Mouse (Mus musculus) heart, embryonic 14.5 days (tissue): ENCODE data around the gene Scg5. TPM values are rescaled to one million over a fixed set of nuclear protein-coding genes. Genes with fewer than 3 reads are reported as not detected.

Experiments
- ATAC-seq: fragments of 200-750 bp; cut with Nextera tagmentation; 2 replicates; pipeline ENCODE4 v1.8.0; 2017; ENCODE audit warnings: low read depth, moderate TSS enrichment; ENCODE audit not compliant: insufficient number of reproducible peaks, insufficient read depth, low FRiP score
- H3K27ac ChIP-seq, 2 experiments: fragments of 200-500 bp in 1 of 2; fragments of 300-500 bp in 1 of 2; sonication (generic) in 1 of 2; replicated peaks in 1 of 2; 2 replicates each; pipeline ENCODE4 v1.5.1; 2012 to 2014; ENCODE audit warnings: low read depth in 2 of 2, low read length in 2 of 2, control low read depth in 1 of 2, mild to moderate bottlenecking in 1 of 2, mixed read lengths in 1 of 2; ENCODE audit not compliant: control insufficient read depth in 1 of 2, insufficient read depth in 1 of 2
- H3K27me3 ChIP-seq: fragments of 300-500 bp; sonication (generic); 2 replicates; pipeline ENCODE4 v1.6.1; 2014; ENCODE audit warnings: mild to moderate bottlenecking, low read length, control low read depth; ENCODE audit not compliant: control insufficient read depth, insufficient read depth
- H3K36me3 ChIP-seq: fragments of 300-500 bp; sonication (generic); 2 replicates; pipeline ENCODE4 v1.6.1; 2014; ENCODE audit warnings: mild to moderate bottlenecking, control low read depth, low read length, mixed read lengths; ENCODE audit not compliant: control insufficient read depth, insufficient read depth
- H3K4me1 ChIP-seq, 2 experiments: fragments of 200-500 bp in 1 of 2; fragments of 300-500 bp in 1 of 2; sonication (generic) in 1 of 2; 2 replicates each; pipeline ENCODE4 v1.6.1; 2012 to 2014; ENCODE audit warnings: low read length in 2 of 2, control low read depth in 1 of 2, mixed read lengths in 1 of 2; ENCODE audit not compliant: control insufficient read depth in 2 of 2, insufficient read depth in 2 of 2
- H3K4me2 ChIP-seq: fragments of 300-500 bp; sonication (generic); 2 replicates; pipeline ENCODE4 v1.6.1; 2014; ENCODE audit warnings: mild to moderate bottlenecking, low read length
- H3K4me3 ChIP-seq, 2 experiments: fragments of 200-500 bp in 1 of 2; fragments of 300-500 bp in 1 of 2; sonication (generic) in 1 of 2; 2 replicates each; pipeline ENCODE4 v1.5.1; 2012 to 2014; ENCODE audit warnings: low read length in 2 of 2, mild to moderate bottlenecking in 2 of 2, control low read depth in 1 of 2, low read depth in 1 of 2, moderate library complexity in 1 of 2; ENCODE audit not compliant: control insufficient read depth in 1 of 2, insufficient read depth in 1 of 2
- H3K9ac ChIP-seq: fragments of 300-500 bp; sonication (generic); 2 replicates; pipeline ENCODE4 v1.6.1; 2014; ENCODE audit warnings: mild to moderate bottlenecking, low read length
- H3K9me3 ChIP-seq: fragments of 300-500 bp; sonication (generic); 2 replicates; pipeline ENCODE4 v1.6.1; 2016; ENCODE audit warnings: low read length, control low read depth; ENCODE audit not compliant: control insufficient read depth
- WGBS: fragments of 180-500 bp; shearing (Covaris S2); extraction: QIAGEN DNeasy Blood & Tissue Kit; methylation state at CpG from one replicate; pipeline ENCODE4 v1.1.7; 2014; 5-methylcytosine and 5-hydroxymethylcytosine counted together
- polyA plus RNA-seq: library from polyadenylated mRNA; unstranded; fragments of >200 nt; fragmentation: Nextera tagmentation; extraction: Ambion mirVana; gene quantifications from 2 replicates; pipeline ENCODE4 v1.2.1, GENCODE M21; 2014

Gene Scg5
- polyA plus RNA-seq, 1 experiment from 2014 or later = 0.99 TPM

GRCm38 (mm10) chr2:113821176-113821734 lies 7.7 kb downstream of the Scg5 start:
- H3K4me1 ChIP-seq = no peaks in the 10 kb centered on the region
- WGBS = 66% methylated on average over 12 of the region's 12 CpGs
- no peaks in the 10 kb centered on the region for H3K9me3 ChIP-seq
- ATAC-seq = no peak
- no peak overlapping the region for H3K9ac ChIP-seq
- H3K27ac ChIP-seq = no peak overlapping the region
- no peaks in the 10 kb centered on the region for H3K27me3 ChIP-seq
- H3K36me3 ChIP-seq = no peaks in the 10 kb centered on the region
- H3K4me2 ChIP-seq = no peak overlapping the region
- H3K4me3 ChIP-seq = no peak overlapping the region

DNA sequence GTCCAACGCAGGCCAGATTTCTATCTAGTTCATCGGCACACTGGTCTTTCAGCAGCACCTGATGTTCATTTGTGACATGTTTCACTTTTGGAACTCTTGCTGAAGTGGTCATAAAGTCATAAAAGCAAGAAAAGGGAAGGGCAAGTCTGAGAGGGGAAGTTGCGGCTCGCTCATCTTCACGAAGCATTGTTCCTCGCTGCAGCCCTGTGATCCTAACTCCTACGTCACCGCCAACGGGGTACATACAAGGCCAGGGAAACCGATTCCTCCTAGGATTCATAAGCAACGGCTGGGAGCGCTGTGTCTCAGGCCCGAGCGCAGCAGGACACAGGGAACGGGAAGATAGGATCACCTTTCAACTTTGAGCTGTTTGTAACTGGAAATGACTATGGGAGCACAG lies 8.8 kb downstream of the Scg5 start:
- Histone ChIP-seq H3K36me3 (no peaks in the 10 kb centered on the region), H3K27me3 (no peaks in the 10 kb centered on the region), H3K27ac (no peak overlapping the region), H3K9me3 (no peaks in the 10 kb centered on the region), H3K4me1 (no peaks in the 10 kb centered on the region), H3K4me2 (no peak overlapping the region), H3K9ac (no peak overlapping the region), H3K4me3 (no peak overlapping the region)
- 95% methylated on average over 15 of the region's 15 CpGs for WGBS
- no peak for ATAC-seq

DNA sequence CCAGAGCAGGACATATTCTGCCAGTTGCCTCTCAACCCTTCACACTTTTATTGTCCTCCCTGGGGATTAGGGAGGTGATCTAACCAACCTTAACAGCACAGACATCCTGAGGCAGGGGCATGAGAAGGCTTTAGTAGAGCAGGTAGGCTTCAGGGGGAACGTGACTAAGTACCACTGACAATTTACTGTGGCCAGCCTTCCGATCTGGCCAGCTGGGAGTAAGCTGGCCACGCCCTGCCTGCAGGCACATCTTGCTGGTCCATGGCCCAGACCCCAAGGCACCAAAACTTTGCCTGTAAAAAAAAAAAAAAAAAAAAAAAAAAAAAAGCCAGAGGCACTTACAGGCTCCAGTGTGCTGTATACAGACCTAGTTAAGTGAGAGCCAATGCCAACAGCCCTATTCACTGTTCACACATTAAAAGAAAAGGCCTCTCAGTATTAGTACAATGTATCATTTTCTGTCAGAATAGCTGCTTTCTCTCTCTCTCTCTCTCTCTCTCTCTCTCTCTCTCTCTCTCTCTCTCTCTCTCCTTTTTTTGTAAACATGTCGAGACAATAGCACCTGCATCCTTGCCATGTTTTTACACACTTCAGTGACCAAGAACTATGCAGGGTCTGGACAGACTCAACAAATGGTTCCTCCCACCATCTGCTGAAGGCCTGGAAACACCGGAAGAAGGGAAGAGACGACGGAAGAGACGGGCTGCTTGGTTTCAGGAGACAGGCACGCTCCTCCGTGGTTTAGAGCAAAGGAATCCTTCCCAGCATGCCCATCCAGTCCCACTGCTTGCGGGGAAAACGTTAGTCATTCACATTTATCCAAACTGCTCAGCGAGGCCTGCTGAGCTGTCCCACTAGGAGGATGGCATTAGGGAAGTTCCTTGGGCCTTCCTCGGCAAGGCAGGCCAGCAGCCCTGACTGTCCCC lies 11.0 kb downstream of the Scg5 start:
- Histone ChIP-seq H3K9me3 (no peaks in the 10 kb centered on the region), H3K9ac (no peak overlapping the region), H3K4me1 (no peaks in the 10 kb centered on the region), H3K36me3 (no peaks in the 10 kb centered on the region), H3K27ac (no peak overlapping the region), H3K4me2 (no peak overlapping the region), H3K4me3 (no peak overlapping the region), H3K27me3 (no peaks in the 10 kb centered on the region)
- WGBS = 77% methylated on average over 14 of the region's 14 CpGs
- no peak for ATAC-seq

DNA sequence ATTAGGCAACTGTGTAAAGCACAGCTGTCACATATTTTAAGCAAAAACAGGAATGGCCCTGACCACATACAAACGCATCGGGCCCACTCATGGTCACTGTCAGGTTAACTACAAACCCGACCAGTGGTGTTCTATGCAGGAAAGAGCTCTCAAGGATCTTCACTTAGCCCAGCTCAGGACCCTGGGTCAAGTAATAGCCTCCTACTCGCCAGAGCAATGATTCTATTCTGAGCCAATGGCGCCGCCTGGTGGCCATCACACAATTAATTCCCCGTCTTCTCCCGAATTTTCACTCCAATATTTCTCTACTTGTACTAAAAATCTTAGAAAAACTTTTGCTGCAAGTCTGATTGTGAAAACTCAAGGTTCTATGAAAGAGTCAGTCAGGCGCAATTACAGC lies 21.3 kb downstream of the Scg5 start:
- H3K27ac ChIP-seq = no peak overlapping the region
- H3K27me3 ChIP-seq = no peaks in the 10 kb centered on the region
- H3K4me3 ChIP-seq = no peak overlapping the region
- no peaks in the 10 kb centered on the region for H3K9me3 ChIP-seq
- no peaks in the 10 kb centered on the region for H3K36me3 ChIP-seq
- no peak overlapping the region for H3K9ac ChIP-seq
- no peak for ATAC-seq
- H3K4me2 ChIP-seq = no peak overlapping the region
- no peaks in the 10 kb centered on the region for H3K4me1 ChIP-seq
- WGBS = 25% methylated on average over 9 of the region's 9 CpGs

DNA sequence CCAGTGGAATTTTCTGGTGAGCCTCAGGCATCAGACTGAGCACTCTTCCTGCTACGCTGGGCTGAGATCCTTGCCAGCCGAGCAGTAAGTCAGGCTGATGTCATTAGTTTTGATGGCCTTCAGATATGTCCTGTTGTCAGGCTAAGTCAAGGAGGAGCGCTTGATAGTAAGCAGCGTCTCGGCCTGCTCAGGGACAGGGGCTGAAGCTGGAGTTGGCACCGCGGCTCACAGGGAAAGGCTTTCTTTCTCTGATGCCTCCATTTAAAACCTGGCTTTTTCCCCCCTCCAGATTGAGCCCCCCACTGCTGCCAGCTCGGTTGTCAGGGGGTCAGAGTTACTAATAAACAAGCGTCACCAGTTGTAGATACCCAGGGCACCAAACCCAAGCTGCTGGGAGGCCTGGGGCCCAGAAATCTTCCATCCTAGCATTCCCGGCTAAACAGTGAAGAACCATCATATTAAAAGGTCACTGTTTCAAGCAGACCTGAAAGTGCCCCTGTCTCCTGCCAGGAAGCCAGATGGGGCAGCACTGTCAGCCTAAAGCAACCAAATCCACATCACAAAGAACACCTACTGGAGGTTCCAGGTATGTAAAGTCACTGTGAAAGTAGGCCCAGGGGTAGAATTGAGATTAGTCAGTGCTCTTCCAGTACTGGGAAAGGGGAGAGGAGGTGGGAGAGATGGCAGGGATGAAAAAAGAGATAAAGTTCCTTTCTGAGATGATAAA lies 21.9 kb downstream of the Scg5 start:
- Histone ChIP-seq H3K9ac (no peak overlapping the region), H3K4me2 (no peak overlapping the region), H3K27me3 (no peaks in the 10 kb centered on the region), H3K36me3 (no peaks in the 10 kb centered on the region), H3K27ac (no peak overlapping the region), H3K9me3 (no peaks in the 10 kb centered on the region), H3K4me1 (no peaks in the 10 kb centered on the region), H3K4me3 (no peak overlapping the region)
- 47% methylated on average over 10 of the region's 10 CpGs for WGBS
- no peak for ATAC-seq

DNA sequence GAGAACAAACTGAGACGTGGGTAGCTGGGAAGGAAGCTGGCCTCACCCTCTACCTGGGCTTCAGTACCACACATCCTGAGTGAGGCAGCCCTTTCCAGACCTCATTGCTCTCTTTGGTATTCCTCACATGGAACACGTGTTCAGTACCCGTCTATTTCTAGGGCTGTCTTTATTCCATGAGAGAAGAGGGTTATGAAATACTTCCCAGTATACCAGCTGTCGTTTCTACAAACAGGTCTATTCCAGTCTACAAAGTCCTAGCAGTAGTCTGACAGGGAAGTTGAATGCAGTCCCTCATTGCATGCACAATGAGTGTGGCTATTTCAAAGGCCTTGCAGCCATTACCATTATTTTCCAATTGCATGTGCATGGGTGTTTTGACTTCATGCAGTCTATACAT lies 23.2 kb downstream of the Scg5 start:
- ATAC-seq = no peak
- H3K9ac ChIP-seq = no peak overlapping the region
- no peak overlapping the region for H3K4me3 ChIP-seq
- no peak overlapping the region for H3K4me2 ChIP-seq
- 79% methylated on average over 4 of the region's 4 CpGs for WGBS
- H3K36me3 ChIP-seq = no peaks in the 10 kb centered on the region
- H3K27me3 ChIP-seq = no peaks in the 10 kb centered on the region
- H3K9me3 ChIP-seq = no peaks in the 10 kb centered on the region
- H3K27ac ChIP-seq = no peak overlapping the region
- H3K4me1 ChIP-seq = no peaks in the 10 kb centered on the region

GRCm38 (mm10) chr2:113803753-113804152 lies 25.2 kb downstream of the Scg5 start:
- no peaks in the 10 kb centered on the region for H3K4me1 ChIP-seq
- H3K9me3 ChIP-seq = no peaks in the 10 kb centered on the region
- H3K4me2 ChIP-seq = no peak overlapping the region
- H3K9ac ChIP-seq = no peak overlapping the region
- H3K4me3 ChIP-seq = no peak overlapping the region
- no peak overlapping the region for H3K27ac ChIP-seq
- no peak for ATAC-seq
- WGBS = 19% methylated on average over 1 of the region's 1 CpGs
- H3K27me3 ChIP-seq = no peaks in the 10 kb centered on the region
- H3K36me3 ChIP-seq = no peaks in the 10 kb centered on the region
